Mouse (Mus musculus): ENCODE data around the gene Fhdc1.

Gene Fhdc1

GRCm38 (mm10) chr3:84474981-84475775, 5.1 kb downstream of the Fhdc1 start:
- DNase-seq (ENCODE audit: low read depth, low spot score), result no peak

GRCm38 (mm10) chr3:84474398-84474797, 5.8 kb downstream of the Fhdc1 start:
- no peak for DNase-seq (ENCODE audit: low read depth, low spot score)

GRCm38 (mm10) chr3:84472955-84473354, 7.3 kb downstream of the Fhdc1 start:
- no peak for DNase-seq (ENCODE audit: low read depth, low spot score)

GRCm38 (mm10) chr3:84472527-84472926, 7.7 kb downstream of the Fhdc1 start:
- no peak for DNase-seq (ENCODE audit: low read depth, low spot score)

- no peak for DNase-seq (ENCODE audit: low read depth, low spot score)
Measured at GRCm38 (mm10) chr3:84471146-84471545, 9.1 kb downstream of the Fhdc1 start.

- DNase-seq (ENCODE audit: low read depth, low spot score), result no peak
Measured at GRCm38 (mm10) chr3:84468111-84468453, 12.1 kb downstream of the Fhdc1 start.

- DNase-seq (ENCODE audit: low read depth, low spot score), result no peak
Measured at GRCm38 (mm10) chr3:84467419-84468110, 12.7 kb downstream of the Fhdc1 start.

- no peak for DNase-seq (ENCODE audit: low read depth, low spot score)
Measured at GRCm38 (mm10) chr3:84465822-84466500, 14.3 kb downstream of the Fhdc1 start.

- DNase-seq (ENCODE audit: low read depth, low spot score), result no peak
Measured at GRCm38 (mm10) chr3:84461687-84462086, 18.5 kb downstream of the Fhdc1 start.

- no peak for DNase-seq (ENCODE audit: low read depth, low spot score)
Measured at GRCm38 (mm10) chr3:84460952-84461351, 19.3 kb downstream of the Fhdc1 start.

- DNase-seq (ENCODE audit: low read depth, low spot score), result no peak
Measured at GRCm38 (mm10) chr3:84460499-84460898, 19.7 kb downstream of the Fhdc1 start.

GRCm38 (mm10) chr3:84455733-84456417, 24.4 kb downstream of the Fhdc1 start:
- DNase-seq (ENCODE audit: low read depth, low spot score), result no peak

- no peak for DNase-seq (ENCODE audit: low read depth, low spot score)
Measured at GRCm38 (mm10) chr3:84450651-84451050, 29.6 kb downstream of the Fhdc1 start.

- DNase-seq (ENCODE audit: low read depth, low spot score), result no peak
Measured at GRCm38 (mm10) chr3:84449015-84449414, 31.2 kb downstream of the Fhdc1 start.

- no peak for DNase-seq (ENCODE audit: low read depth, low spot score)
Measured at GRCm38 (mm10) chr3:84447803-84448202, 32.4 kb downstream of the Fhdc1 start.

- DNase-seq (ENCODE audit: low read depth, low spot score), result peak; percentile 90
Measured at GRCm38 (mm10) chr3:84445838-84446237, 34.4 kb downstream of the Fhdc1 start.

GRCm38 (mm10) chr3:84442890-84443289, 37.3 kb downstream of the Fhdc1 start:
- DNase-seq (ENCODE audit: low read depth, low spot score), result no peak

- DNase-seq (ENCODE audit: low read depth, low spot score), result no peak
Measured at GRCm38 (mm10) chr3:84439431-84440210, 40.6 kb downstream of the Fhdc1 start.

- DNase-seq (ENCODE audit: low read depth, low spot score), result no peak
Measured at GRCm38 (mm10) chr3:84438840-84439239, 41.4 kb downstream of the Fhdc1 start.

GRCm38 (mm10) chr3:84438118-84438517, 42.1 kb downstream of the Fhdc1 start:
- no peak for DNase-seq (ENCODE audit: low read depth, low spot score)

GRCm38 (mm10) chr3:84436947-84437346, 43.3 kb downstream of the Fhdc1 start:
- no peak for DNase-seq (ENCODE audit: low read depth, low spot score)

Measured in ZHBTc4 (cell line).